Mouse (Mus musculus): ENCODE results near the gene Ubash3b. TPM values are rescaled to one million over a fixed set of nuclear protein-coding genes. Genes with fewer than 3 reads are reported as not detected.

The Ubash3b gene
- total RNA-seq, 1 experiment from 2014 or later = 2.1 TPM

- DNase-seq = peak; percentile 21
These were observed 24.6 kb downstream of the Ubash3b start for GRCm38 (mm10) chr9:41136691-41137467.

- no peak for DNase-seq
These were observed 25.2 kb downstream of the Ubash3b start for GRCm38 (mm10) chr9:41136273-41136672.

- no peak for DNase-seq
These were observed 26.6 kb downstream of the Ubash3b start for GRCm38 (mm10) chr9:41134907-41135306.

- no peak for DNase-seq
These were observed 30.9 kb downstream of the Ubash3b start for GRCm38 (mm10) chr9:41130563-41130962.

- DNase-seq = no peak
These were observed 31.6 kb downstream of the Ubash3b start for GRCm38 (mm10) chr9:41129802-41130480.

- DNase-seq = no peak
These were observed 32.2 kb downstream of the Ubash3b start for GRCm38 (mm10) chr9:41129273-41129672.

GRCm38 (mm10) chr9:41126723-41127122, 34.8 kb downstream of the Ubash3b start:
- DNase-seq = no peak

- no peak for DNase-seq
These were observed 37.2 kb downstream of the Ubash3b start for GRCm38 (mm10) chr9:41124305-41124704.

GRCm38 (mm10) chr9:41122390-41123110, 38.9 kb downstream of the Ubash3b start:
- DNase-seq = peak; percentile 66

- DNase-seq = no peak
These were observed 39.7 kb downstream of the Ubash3b start for GRCm38 (mm10) chr9:41121701-41122354.

GRCm38 (mm10) chr9:41119958-41120357, 41.5 kb downstream of the Ubash3b start:
- no peak for DNase-seq

- DNase-seq = peak; percentile 21
These were observed 43.4 kb downstream of the Ubash3b start for GRCm38 (mm10) chr9:41118065-41118464.

- DNase-seq = no peak
These were observed 45.4 kb downstream of the Ubash3b start for GRCm38 (mm10) chr9:41116126-41116525.

GRCm38 (mm10) chr9:41114367-41114766, 47.1 kb downstream of the Ubash3b start:
- DNase-seq = no peak

- DNase-seq = no peak
These were observed 51.7 kb downstream of the Ubash3b start for GRCm38 (mm10) chr9:41109749-41110148.

- DNase-seq = peak; percentile 54
These were observed 52.9 kb downstream of the Ubash3b start for GRCm38 (mm10) chr9:41108324-41109180.

GRCm38 (mm10) chr9:41105201-41105643, 56.3 kb downstream of the Ubash3b start:
- peak; percentile 35 for DNase-seq

GRCm38 (mm10) chr9:41103722-41104121, 57.8 kb downstream of the Ubash3b start:
- no peak for DNase-seq

- no peak for DNase-seq
These were observed 58.9 kb downstream of the Ubash3b start for GRCm38 (mm10) chr9:41102613-41103012.

- no peak for DNase-seq
These were observed 61.6 kb downstream of the Ubash3b start for GRCm38 (mm10) chr9:41099897-41100296.

- DNase-seq = no peak
These were observed 62.4 kb downstream of the Ubash3b start for GRCm38 (mm10) chr9:41099067-41099466.
